Mouse (Mus musculus) G1E (cell line): ENCODE results near the gene Olfr1432. TPM values are rescaled to one million over a fixed set of nuclear protein-coding genes. Genes with fewer than 3 reads are reported as not detected.
"Not testable (repeated sequence)": the region's sequence is repeated elsewhere in the genome, so short reads cannot be mapped to it uniquely, and the experiment has no call there.

Experiments used
- ATAC-seq: 2 replicates; pipeline ENCODE4 v1.8.0; 2016; ENCODE audit warnings: mild to moderate bottlenecking; ENCODE audit not compliant: insufficient number of reproducible peaks, poor library complexity, low FRiP score, severe bottlenecking; ENCODE audit errors: extremely low read depth
- DNase-seq: peaks from one replicate; pipeline ENCODE4 v3.0.0; 2012; ENCODE audit warnings: low spot score
- H3K27me3 ChIP-seq: 2 replicates; pipeline ENCODE4 v1.6.1; 2012; ENCODE audit warnings: mild to moderate bottlenecking, low read length, inconsistent platforms; ENCODE audit not compliant: insufficient read depth
- H3K36me3 ChIP-seq: replicated peaks from 2 replicates; pipeline ENCODE3; 2012; ENCODE audit warnings: mild to moderate bottlenecking, inconsistent platforms
- H3K4me1 ChIP-seq: 2 replicates; pipeline ENCODE4 v1.6.1; 2012; ENCODE audit warnings: low read depth, low read length, inconsistent platforms, mixed read lengths; ENCODE audit not compliant: insufficient read depth
- H3K4me3 ChIP-seq: 2 replicates; pipeline ENCODE4 v1.5.1; 2012; ENCODE audit warnings: low read depth, mild to moderate bottlenecking, inconsistent platforms, low read length, moderate library complexity, mixed read lengths
- H3K9me3 ChIP-seq: replicated peaks from 2 replicates; pipeline ENCODE4 v1.6.1; 2012; ENCODE audit warnings: inconsistent platforms
- CTCF ChIP-seq: IDR thresholded peaks from 2 replicates; pipeline ENCODE4 v1.5.1; 2012; ENCODE audit warnings: low read depth, low read length, inconsistent platforms, mixed read lengths
- GATA1 ChIP-seq: IDR thresholded peaks from 2 replicates; pipeline ENCODE4 v1.6.1; 2012; ENCODE audit warnings: borderline replicate concordance, low read length, inconsistent platforms, mixed read lengths
- GATA2 ChIP-seq: IDR thresholded peaks from 2 replicates; pipeline ENCODE4 v1.6.1; 2012; ENCODE audit warnings: low read depth, low read length, inconsistent platforms, borderline replicate concordance
- POLR2AphosphoS5 ChIP-seq: IDR thresholded peaks from 2 replicates; pipeline ENCODE4 v1.6.1; 2012; ENCODE audit warnings: low read depth, low read length, inconsistent platforms; ENCODE audit not compliant: insufficient replicate concordance
- TAL1 ChIP-seq: conservative IDR thresholded peaks from 2 replicates; pipeline ENCODE4 v1.6.1; 2012; ENCODE audit warnings: low read depth, low read length, inconsistent platforms, mixed read lengths
- polyA plus RNA-seq: library from polyadenylated mRNA; stranded (reverse); fragments of >175 nt; gene quantifications from 2 replicates; pipeline ENCODE4 v1.2.3, GENCODE M21; 2012
- total RNA-seq, 2 experiments: library from RNA; stranded (forward) in 1 of 2; stranded (reverse) in 1 of 2; fragments of 200-1000 nt in 1 of 2; fragments of >200 nt in 1 of 2; fragmentation: Nextera tagmentation in 1 of 2; gene quantifications; 2 replicates each; pipeline ENCODE4 v1.2.3; 2014 to 2017

The Olfr1432 gene
- not detected in 2 replicates for total RNA-seq (2014; fragmentation: Nextera tagmentation)
- total RNA-seq (2017): 0.12 and 0.38 TPM in 2 replicates
- not detected in 2 replicates for polyA plus RNA-seq

DNA sequence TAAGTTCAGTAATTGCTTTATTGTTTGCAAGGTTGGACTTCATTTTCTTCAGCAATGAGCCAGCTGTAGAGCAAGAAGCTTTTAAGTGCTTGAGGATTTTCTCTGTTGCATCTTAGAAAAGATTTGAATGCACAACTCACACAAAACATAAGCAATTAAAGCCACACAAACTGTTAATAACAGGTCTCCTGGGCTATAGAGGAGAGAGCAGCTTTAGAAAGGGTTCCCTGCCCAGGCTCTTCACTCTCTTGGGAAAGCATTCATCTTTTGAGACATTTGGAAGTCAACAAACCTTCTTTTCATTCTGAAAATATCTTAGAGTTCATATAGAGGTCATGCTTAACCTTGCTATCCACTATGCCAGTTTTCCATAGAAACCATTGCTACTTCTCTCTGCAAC is at the start of gene Olfr1432:
Gene Olfr1432 (minus strand): TSS at position 101 of the 400 bp plus-strand sequence.
- not testable (repeated sequence) for DNase-seq, ATAC-seq, H3K4me3 ChIP-seq, H3K4me1 ChIP-seq, H3K36me3 ChIP-seq, H3K27me3 ChIP-seq, H3K9me3 ChIP-seq

DNA sequence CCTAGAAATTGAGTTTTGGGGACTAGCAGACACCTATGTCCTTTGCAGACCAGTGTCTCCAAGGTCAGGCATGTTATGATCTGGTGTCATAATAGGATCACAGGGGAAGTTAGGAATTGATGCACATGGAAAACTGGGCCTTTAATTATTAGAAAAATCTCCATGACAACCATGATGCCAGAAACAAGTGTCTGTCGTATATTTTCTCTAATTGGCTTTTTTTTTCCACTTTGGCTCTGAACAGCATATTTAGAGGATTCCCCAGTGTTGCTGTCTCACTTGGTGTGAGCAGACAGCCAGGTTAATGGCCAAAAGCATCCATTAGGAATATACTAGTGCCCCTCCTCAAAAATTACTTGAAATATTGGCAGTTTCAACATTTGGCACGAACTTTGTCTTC is 47.2 kb upstream of the Olfr1432 start, which contains the start of gene Olfr1434:
Gene Olfr1434 (plus strand): TSS at position 301 of the 400 bp plus-strand sequence.
- no peak for TF ChIP-seq CTCF
- TF ChIP-seq GATA2: no peak
- no peak for TF ChIP-seq TAL1
- TF ChIP-seq POLR2AphosphoS5: no peak
- TF ChIP-seq GATA1: no peak
- no peak within 1 kb of the TSS for H3K4me3 ChIP-seq
- no peaks in the 10 kb centered on the region for H3K27me3 ChIP-seq
- no peaks in the 10 kb centered on the region for H3K4me1 ChIP-seq
- H3K36me3 ChIP-seq: no peaks in the 10 kb centered on the region
- no peaks in the 10 kb centered on the region for H3K9me3 ChIP-seq
- DNase-seq: no peak
- ATAC-seq: no peak

DNA sequence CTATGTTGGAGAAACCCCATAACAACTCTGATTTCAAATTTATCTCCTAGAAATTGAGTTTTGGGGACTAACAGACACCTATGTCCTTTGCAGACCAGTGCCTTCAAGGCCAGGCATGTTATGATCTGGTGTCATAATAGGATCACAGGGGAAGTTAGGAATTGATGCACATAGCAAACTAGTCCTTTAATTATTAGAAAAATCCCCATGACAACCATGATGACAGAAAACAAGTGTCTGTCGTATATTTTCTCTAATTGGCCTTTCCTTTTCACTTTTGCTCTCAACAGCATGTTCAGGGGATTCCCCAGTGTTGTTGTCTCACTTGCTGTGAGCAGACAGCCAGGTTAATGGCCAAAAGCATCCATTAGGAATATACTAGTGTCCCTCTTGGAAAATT is 28.3 kb upstream of the Olfr1432 start, which contains the start of gene Olfr235:
Gene Olfr235 (plus strand): TSS at position 301 of the 400 bp plus-strand sequence.
- no peaks in the 10 kb centered on the region for H3K27me3 ChIP-seq
- TF ChIP-seq POLR2AphosphoS5 (no peak), GATA2 (no peak), CTCF (no peak), GATA1 (no peak), TAL1 (no peak)

DNA sequence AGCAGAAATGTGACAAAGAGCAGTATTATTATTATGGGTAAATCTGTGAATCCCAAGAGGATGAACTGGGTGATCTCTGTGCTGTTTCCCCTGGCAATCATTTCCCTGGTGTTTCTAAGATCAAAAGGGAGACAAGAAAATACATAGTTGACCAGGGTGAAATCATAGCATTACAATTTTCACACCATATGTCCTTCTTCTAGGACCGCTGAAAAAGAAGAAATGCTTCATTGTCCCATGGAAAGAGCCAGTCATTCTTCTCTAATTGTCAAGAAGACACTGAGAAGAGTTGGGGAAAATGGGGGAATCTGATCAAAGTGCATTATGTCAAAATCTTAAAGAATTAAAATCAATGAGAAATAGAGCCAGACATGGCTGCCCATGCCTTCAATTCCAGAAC is 9.2 kb upstream of the Olfr1432 start, which contains the start of gene Olfr262:
Gene Olfr262 (minus strand): TSS at position 101 of the 400 bp plus-strand sequence.
- Histone ChIP-seq H3K4me3 (no peak within 1 kb of the TSS), H3K4me1 (no peaks in the 10 kb centered on the region), H3K27me3 (no peaks in the 10 kb centered on the region), H3K36me3 (no peaks in the 10 kb centered on the region), H3K9me3 (no peaks in the 10 kb centered on the region)
- ATAC-seq: no peak
- TF ChIP-seq CTCF (no peak), GATA2 (no peak), GATA1 (no peak), POLR2AphosphoS5 (no peak), TAL1 (no peak)
- DNase-seq: no peak

More for the DNA sequence above, 28.3 kb upstream of the Olfr1432 start, which contains the start of gene Olfr235:
- ATAC-seq (no peak), DNase-seq (no peak)
- H3K9me3 ChIP-seq: no peaks in the 10 kb centered on the region
- H3K36me3 ChIP-seq: no peaks in the 10 kb centered on the region
- H3K4me1 ChIP-seq: no peaks in the 10 kb centered on the region
- no peak within 1 kb of the TSS for H3K4me3 ChIP-seq

DNA sequence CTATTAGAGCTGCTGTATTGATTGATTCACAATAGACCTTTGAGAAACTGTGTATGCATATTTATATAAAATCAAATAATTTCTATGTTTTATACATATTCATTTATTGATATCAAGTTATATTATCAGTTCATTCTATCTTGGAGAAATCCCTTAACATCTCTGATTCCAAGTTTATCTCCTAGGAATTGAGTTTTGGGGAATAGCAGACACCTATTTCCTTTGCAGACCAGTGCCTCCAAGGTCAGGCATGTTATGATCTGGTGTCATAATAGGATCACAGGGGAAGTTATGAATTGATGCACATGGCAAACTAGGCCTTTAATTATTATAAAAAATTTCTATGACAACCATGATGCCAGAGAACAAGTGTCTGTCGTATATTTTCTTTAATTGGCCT is 32.1 kb downstream of the Olfr1432 start, which contains the start of gene Olfr1431:
Gene Olfr1431 (plus strand): TSS at position 301 of the 400 bp plus-strand sequence.
- Histone ChIP-seq H3K4me1 (no peaks in the 10 kb centered on the region), H3K4me3 (no peak within 1 kb of the TSS), H3K27me3 (no peaks in the 10 kb centered on the region), H3K9me3 (no peaks in the 10 kb centered on the region), H3K36me3 (no peaks in the 10 kb centered on the region)
- TF ChIP-seq GATA2 (no peak), POLR2AphosphoS5 (no peak), CTCF (no peak), TAL1 (no peak), GATA1 (no peak)
- DNase-seq (no peak), ATAC-seq (no peak)

DNA sequence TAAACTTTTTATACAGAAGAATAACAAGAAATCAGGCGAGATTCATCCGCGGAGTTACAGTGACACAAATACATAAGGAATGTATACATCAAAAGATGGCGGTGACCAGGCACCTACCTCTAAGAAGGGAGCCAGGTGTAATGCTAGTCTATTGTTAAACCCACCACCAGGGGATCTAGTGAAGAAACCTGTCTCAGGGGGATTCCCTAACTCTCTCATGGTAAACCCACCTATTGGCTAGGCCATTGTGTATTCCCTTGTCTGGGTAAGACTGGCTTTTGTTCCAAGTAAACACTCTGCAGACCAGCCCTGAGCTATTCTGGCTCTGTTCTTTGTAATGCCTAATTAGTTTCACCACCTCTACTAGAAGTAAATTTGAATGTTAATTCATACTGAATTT is 33.3 kb downstream of the Olfr1432 start:
- not testable (repeated sequence) for H3K9me3 ChIP-seq, H3K36me3 ChIP-seq, H3K27me3 ChIP-seq, ATAC-seq, H3K4me1 ChIP-seq, DNase-seq, H3K4me3 ChIP-seq

Other genes starting within 250 kb of the Olfr1432 start
- gene Olfr1423, start 191.3 kb downstream of the Olfr1432 start, total RNA-seq (2014; fragmentation: Nextera tagmentation): not detected in 2 replicates
- 0.05 and 0.12 TPM in 2 replicates for gene Olfr1423, start 191.3 kb downstream of the Olfr1432 start, total RNA-seq (2017)
- not detected in 2 replicates for gene Olfr1423, start 191.3 kb downstream of the Olfr1432 start, polyA plus RNA-seq
- gene Olfr1424, start 169.9 kb downstream of the Olfr1432 start, total RNA-seq (2014; fragmentation: Nextera tagmentation): not detected in 2 replicates
- not detected in 2 replicates for gene Olfr1424, start 169.9 kb downstream of the Olfr1432 start, total RNA-seq (2017)
- gene Olfr1424, start 169.9 kb downstream of the Olfr1432 start, polyA plus RNA-seq: not detected in 2 replicates
- gene Olfr1425, start 154.9 kb downstream of the Olfr1432 start, total RNA-seq (2014; fragmentation: Nextera tagmentation): not detected in 2 replicates
- gene Olfr1425, start 154.9 kb downstream of the Olfr1432 start, total RNA-seq (2017): 0.17 and 0.44 TPM in 2 replicates
- not detected in 2 replicates for gene Olfr1425, start 154.9 kb downstream of the Olfr1432 start, polyA plus RNA-seq
- not detected in 2 replicates for gene Olfr1426, start 140.6 kb downstream of the Olfr1432 start, total RNA-seq (2014; fragmentation: Nextera tagmentation)
- 0.11 and 0.12 TPM in 2 replicates for gene Olfr1426, start 140.6 kb downstream of the Olfr1432 start, total RNA-seq (2017)
- not detected in 2 replicates for gene Olfr1426, start 140.6 kb downstream of the Olfr1432 start, polyA plus RNA-seq
- gene Olfr1427, start 129.3 kb downstream of the Olfr1432 start, total RNA-seq (2014; fragmentation: Nextera tagmentation): not detected in 2 replicates
- gene Olfr1427, start 129.3 kb downstream of the Olfr1432 start, total RNA-seq (2017): 0.05 TPM in 1 of 2 replicates, not detected in the other
- not detected in 2 replicates for gene Olfr1427, start 129.3 kb downstream of the Olfr1432 start, polyA plus RNA-seq
- not detected in 2 replicates for gene Olfr1428, start 116.7 kb downstream of the Olfr1432 start, total RNA-seq (2014; fragmentation: Nextera tagmentation)
- 0.12 and 0.22 TPM in 2 replicates for gene Olfr1428, start 116.7 kb downstream of the Olfr1432 start, total RNA-seq (2017)
- not detected in 2 replicates for gene Olfr1428, start 116.7 kb downstream of the Olfr1432 start, polyA plus RNA-seq
- gene Olfr76, start 109.4 kb downstream of the Olfr1432 start, total RNA-seq (2014; fragmentation: Nextera tagmentation): not detected in 2 replicates
- gene Olfr76, start 109.4 kb downstream of the Olfr1432 start, total RNA-seq (2017): 0.33 TPM in 1 of 2 replicates, not detected in the other
- gene Olfr76, start 109.4 kb downstream of the Olfr1432 start, polyA plus RNA-seq: not detected in 2 replicates
- not detected in 2 replicates for gene Olfr1555-ps1, start 62.5 kb downstream of the Olfr1432 start, total RNA-seq (2014; fragmentation: Nextera tagmentation)
- 0.11 TPM in 1 of 2 replicates, not detected in the other for gene Olfr1555-ps1, start 62.5 kb downstream of the Olfr1432 start, total RNA-seq (2017)
- not detected in 2 replicates for gene Olfr1555-ps1, start 62.5 kb downstream of the Olfr1432 start, polyA plus RNA-seq
- gene Olfr1431, start 32.0 kb downstream of the Olfr1432 start, total RNA-seq (2014; fragmentation: Nextera tagmentation): not detected in 2 replicates
- 0.12 and 0.16 TPM in 2 replicates for gene Olfr1431, start 32.0 kb downstream of the Olfr1432 start, total RNA-seq (2017)
- gene Olfr1431, start 32.0 kb downstream of the Olfr1432 start, polyA plus RNA-seq: not detected in 2 replicates
- gene Olfr262, start 9.1 kb upstream of the Olfr1432 start, total RNA-seq (2014; fragmentation: Nextera tagmentation): not detected in 2 replicates
- 0.11 TPM in 1 of 2 replicates, not detected in the other for gene Olfr262, start 9.1 kb upstream of the Olfr1432 start, total RNA-seq (2017)
- gene Olfr262, start 9.1 kb upstream of the Olfr1432 start, polyA plus RNA-seq: not detected in 2 replicates
- gene Olfr235, start 28.4 kb upstream of the Olfr1432 start, total RNA-seq (2014; fragmentation: Nextera tagmentation): not detected in 2 replicates
- gene Olfr235, start 28.4 kb upstream of the Olfr1432 start, total RNA-seq (2017): 0.06 and 0.22 TPM in 2 replicates
- not detected in 2 replicates for gene Olfr235, start 28.4 kb upstream of the Olfr1432 start, polyA plus RNA-seq
- gene Olfr1434, start 47.3 kb upstream of the Olfr1432 start, total RNA-seq (2014; fragmentation: Nextera tagmentation): not detected in 2 replicates
- gene Olfr1434, start 47.3 kb upstream of the Olfr1432 start, total RNA-seq (2017): 0.05 and 0.06 TPM in 2 replicates
- gene Olfr1434, start 47.3 kb upstream of the Olfr1432 start, polyA plus RNA-seq: not detected in 2 replicates
- gene Olfr1436, start 66.5 kb upstream of the Olfr1432 start, total RNA-seq (2014; fragmentation: Nextera tagmentation): not detected in 2 replicates
- 0.22 TPM in 1 of 2 replicates, not detected in the other for gene Olfr1436, start 66.5 kb upstream of the Olfr1432 start, total RNA-seq (2017)
- not detected in 2 replicates for gene Olfr1436, start 66.5 kb upstream of the Olfr1432 start, polyA plus RNA-seq
- gene Olfr1437, start 92.5 kb upstream of the Olfr1432 start, total RNA-seq (2014; fragmentation: Nextera tagmentation): not detected in 2 replicates
- 0.17 and 0.27 TPM in 2 replicates for gene Olfr1437, start 92.5 kb upstream of the Olfr1432 start, total RNA-seq (2017)
- gene Olfr1437, start 92.5 kb upstream of the Olfr1432 start, polyA plus RNA-seq: not detected in 2 replicates
- gene Olfr1438-ps1, start 103.3 kb upstream of the Olfr1432 start, total RNA-seq (2014; fragmentation: Nextera tagmentation): not detected in 2 replicates
- gene Olfr1438-ps1, start 103.3 kb upstream of the Olfr1432 start, total RNA-seq (2017): 0.06 and 0.11 TPM in 2 replicates
- not detected in 2 replicates for gene Olfr1438-ps1, start 103.3 kb upstream of the Olfr1432 start, polyA plus RNA-seq
- not detected in 2 replicates for gene Olfr1440, start 154.7 kb upstream of the Olfr1432 start, total RNA-seq (2014; fragmentation: Nextera tagmentation)
- gene Olfr1440, start 154.7 kb upstream of the Olfr1432 start, total RNA-seq (2017): 0.06 and 0.16 TPM in 2 replicates
- not detected in 2 replicates for gene Olfr1440, start 154.7 kb upstream of the Olfr1432 start, polyA plus RNA-seq
- not detected in 2 replicates for gene Olfr1441, start 184.8 kb upstream of the Olfr1432 start, total RNA-seq (2014; fragmentation: Nextera tagmentation)
- 0.11 and 0.12 TPM in 2 replicates for gene Olfr1441, start 184.8 kb upstream of the Olfr1432 start, total RNA-seq (2017)
- gene Olfr1441, start 184.8 kb upstream of the Olfr1432 start, polyA plus RNA-seq: not detected in 2 replicates
- not detected in 2 replicates for gene Pfpl, start 195.3 kb upstream of the Olfr1432 start, total RNA-seq (2014; fragmentation: Nextera tagmentation)
- gene Pfpl, start 195.3 kb upstream of the Olfr1432 start, total RNA-seq (2017): 0.06 and 0.11 TPM in 2 replicates
- not detected in 2 replicates for gene Pfpl, start 195.3 kb upstream of the Olfr1432 start, polyA plus RNA-seq
- gene Mpeg1, start 228.2 kb upstream of the Olfr1432 start, total RNA-seq (2014; fragmentation: Nextera tagmentation): not detected in 2 replicates
- 0.06 and 0.22 TPM in 2 replicates for gene Mpeg1, start 228.2 kb upstream of the Olfr1432 start, total RNA-seq (2017)
- not detected in 2 replicates for gene Mpeg1, start 228.2 kb upstream of the Olfr1432 start, polyA plus RNA-seq